Mouse (Mus musculus) frontal cortex, adult 2 months (tissue): ENCODE results near the gene 4921501E09Rik. TPM values are rescaled to one million over a fixed set of nuclear protein-coding genes. Genes with fewer than 3 reads are reported as not detected.
"Not testable (repeated sequence)": the region's sequence is repeated elsewhere in the genome, so short reads cannot be mapped to it uniquely, and the experiment has no call there.

ENCODE experiments used
- DNase-seq, 2 experiments: peaks; one replicate each; pipeline ENCODE4 v3.0.0; 2022; ENCODE audit warnings: low spot score in 1 of 2; ENCODE audit errors: extremely low spot score in 1 of 2
- polyA plus RNA-seq: library from polyadenylated mRNA; depleted of rRNA; stranded (reverse); fragments of >200 nt; gene quantifications from 2 replicates; pipeline ENCODE4 v1.2.3, GENCODE M21; 2012; rRNA removed

4921501E09Rik gene
- not detected in 2 replicates for polyA plus RNA-seq

DNA sequence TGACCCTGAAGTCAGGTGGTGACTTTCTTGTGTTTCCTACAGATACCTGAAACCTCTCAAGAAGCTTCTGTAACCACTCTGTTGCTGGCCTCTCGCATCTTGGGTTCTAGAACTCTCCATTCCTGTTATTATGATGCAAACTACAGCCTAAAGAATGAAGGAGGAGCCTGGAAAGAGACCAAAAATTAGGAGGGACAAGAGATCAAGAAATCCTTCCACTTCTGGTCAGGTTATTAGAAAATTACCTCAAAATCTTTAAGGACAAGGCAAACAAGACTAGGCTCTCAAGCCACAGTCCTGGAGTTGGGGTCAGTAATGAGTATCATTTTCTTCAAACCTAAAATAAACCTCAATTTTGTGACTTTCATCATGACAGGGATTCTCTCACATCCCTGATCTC lies at the start of gene 4921501E09Rik:
Gene 4921501E09Rik, minus strand, starts transcription at position 101 of the 400 bp plus-strand sequence.
- DNase-seq: no peak

DNA sequence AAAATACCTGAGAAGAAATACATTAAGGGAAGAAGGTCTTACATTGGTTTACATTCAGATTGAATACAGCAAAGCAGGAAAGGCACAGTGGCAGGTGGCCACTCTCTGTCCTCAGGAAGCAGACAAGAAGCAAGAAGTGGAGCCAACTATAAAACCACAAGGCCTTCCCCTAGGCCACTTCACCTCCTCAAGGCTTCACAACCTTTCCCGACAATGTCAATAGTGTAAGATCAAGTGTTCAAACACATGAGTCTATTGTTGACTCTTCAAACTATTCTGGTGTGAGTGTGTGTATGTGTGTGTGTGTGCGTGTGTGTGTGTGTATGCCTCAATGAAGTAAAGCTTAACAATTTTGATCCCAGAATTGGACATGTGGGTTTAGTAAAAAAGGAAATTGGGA lies 29.5 kb upstream of the 4921501E09Rik start:
- no peak for DNase-seq

DNA sequence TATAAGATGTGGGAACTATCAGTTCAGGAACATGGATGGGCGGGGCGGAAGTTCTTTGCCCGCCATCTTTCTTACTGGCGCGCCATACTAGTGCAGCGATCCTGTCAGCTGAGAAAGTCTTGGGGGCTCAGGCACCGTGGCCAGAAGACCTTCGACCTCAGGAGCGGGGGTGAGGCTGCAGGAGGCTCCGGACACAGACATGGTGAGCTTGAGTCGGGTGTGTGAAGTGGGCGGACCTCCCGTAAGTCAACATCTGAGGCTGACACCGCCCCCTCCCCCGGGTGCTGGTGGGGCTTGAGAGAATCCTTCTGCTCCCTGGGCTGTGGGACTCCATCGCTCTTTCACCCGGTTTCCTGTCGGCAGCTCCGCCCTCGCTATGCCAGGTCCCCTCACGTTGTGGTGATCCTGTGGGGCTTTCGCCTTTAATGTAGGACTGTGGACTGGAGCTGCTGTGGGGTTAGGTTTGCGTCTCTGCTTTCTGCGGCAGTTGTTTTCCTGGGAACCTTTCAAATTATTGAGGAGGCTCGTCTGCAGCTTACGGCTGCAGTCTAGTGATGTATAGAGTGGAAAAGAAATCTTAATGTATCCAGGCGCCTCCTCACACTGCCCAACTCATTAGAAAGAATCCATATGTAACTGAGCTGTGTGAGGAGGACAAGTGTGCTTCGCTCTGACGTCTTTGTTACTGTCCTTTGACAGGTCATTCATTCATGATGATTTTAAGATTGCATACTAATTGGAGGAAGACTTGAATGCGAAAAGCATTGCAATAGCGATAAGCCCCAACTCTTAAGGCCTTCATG lies 24.7 kb upstream of the 4921501E09Rik start:
- DNase-seq: peak; percentile 66 to 89

DNA sequence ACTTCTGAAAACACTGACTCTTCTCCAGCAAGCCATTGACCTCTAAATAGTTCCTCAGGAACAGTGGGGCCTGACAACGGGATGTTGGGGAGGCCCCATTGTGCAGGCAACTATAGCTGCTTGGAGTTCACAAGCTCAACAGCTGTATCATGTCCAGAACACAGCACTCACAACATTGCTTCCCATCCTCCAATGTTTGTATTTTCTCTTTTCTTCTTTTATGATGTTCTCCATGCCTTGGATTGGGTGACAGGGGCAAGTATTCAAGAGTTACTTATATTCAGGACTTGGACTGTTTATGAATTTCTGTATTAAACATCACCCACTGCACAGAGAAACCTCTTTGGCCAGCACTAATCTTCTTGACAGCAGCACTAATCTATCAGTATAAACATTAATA lies 23.8 kb upstream of the 4921501E09Rik start:
- no peak for DNase-seq

DNA sequence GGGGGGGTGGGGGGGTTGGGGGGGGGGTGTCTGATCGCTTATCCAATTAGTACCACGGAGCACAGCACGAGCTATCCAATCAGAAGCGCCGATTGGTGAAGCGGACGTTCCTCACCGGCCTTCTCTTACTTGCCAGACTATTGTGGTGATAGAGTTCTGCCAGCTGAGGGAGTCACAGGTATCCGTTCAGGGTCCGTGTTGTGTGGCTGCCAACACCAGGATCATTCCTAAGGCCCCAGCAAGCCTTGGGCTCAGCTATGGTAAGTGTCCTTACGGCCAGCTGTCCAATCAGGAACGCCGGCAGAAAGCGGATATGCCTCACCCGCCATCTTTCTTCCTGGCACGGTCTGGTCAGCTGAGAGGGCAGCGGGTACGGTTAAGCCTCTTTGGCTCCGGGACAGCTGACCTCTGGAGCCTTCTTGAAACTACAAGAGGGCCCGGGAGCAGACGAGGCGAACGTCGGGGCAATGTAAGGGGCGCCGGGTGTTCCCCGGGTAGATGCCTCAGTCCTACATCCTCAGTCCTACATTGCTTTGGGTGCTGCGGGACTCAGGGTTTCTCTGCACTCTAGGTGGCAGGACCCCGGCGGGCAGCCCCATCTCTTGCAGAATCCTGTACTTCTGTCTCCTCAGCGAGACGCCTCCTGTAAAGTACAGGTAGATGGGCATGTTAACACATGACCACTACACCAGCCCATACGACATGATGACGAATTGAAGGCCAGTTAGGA lies 21.5 kb upstream of the 4921501E09Rik start, which contains the start of gene Zfp563:
Gene Zfp563, plus strand, starts transcription at position 91 of the 730 bp plus-strand sequence.
- DNase-seq: peak; percentile 79 to 95

DNA sequence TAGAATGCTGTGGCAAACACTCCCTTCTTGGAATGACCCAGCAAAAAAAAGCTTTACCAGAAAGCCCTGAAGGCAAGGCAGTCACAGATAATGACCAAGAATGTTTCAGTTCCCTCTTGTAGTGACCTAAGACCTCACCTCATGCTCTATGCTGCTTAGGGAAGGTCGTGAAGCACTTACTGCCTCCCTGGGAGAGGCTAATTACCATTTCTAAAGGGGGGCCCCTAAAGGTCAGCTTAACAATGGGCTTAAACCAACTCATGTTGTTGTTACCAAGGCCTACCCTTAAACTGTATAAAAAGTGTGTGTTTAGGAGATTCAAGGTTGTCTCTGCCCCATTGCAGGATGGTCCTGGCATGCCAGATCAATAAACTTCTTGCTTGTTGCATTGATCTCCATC lies 4.9 kb downstream of the 4921501E09Rik start:
- DNase-seq: no peak

DNA sequence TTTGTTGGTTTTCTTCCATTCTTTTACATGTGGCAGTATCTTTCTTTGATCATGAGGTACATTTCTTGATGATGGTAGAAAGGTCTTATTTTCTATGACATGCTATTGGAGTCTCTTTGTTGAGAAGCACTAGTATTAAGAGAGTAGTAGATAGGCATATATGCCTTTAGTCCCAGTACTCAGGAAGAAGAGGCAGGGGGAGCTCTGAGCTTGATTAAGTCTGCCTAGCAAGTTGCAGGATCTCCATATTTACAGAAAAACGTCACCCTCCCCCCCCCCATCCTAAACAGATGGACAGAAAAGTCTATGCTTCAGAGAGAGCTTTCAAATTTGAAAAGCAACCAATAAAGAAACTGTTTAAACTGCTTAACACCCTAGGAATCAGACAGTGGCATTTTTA lies 9.1 kb downstream of the 4921501E09Rik start:
- DNase-seq: no peak

DNA sequence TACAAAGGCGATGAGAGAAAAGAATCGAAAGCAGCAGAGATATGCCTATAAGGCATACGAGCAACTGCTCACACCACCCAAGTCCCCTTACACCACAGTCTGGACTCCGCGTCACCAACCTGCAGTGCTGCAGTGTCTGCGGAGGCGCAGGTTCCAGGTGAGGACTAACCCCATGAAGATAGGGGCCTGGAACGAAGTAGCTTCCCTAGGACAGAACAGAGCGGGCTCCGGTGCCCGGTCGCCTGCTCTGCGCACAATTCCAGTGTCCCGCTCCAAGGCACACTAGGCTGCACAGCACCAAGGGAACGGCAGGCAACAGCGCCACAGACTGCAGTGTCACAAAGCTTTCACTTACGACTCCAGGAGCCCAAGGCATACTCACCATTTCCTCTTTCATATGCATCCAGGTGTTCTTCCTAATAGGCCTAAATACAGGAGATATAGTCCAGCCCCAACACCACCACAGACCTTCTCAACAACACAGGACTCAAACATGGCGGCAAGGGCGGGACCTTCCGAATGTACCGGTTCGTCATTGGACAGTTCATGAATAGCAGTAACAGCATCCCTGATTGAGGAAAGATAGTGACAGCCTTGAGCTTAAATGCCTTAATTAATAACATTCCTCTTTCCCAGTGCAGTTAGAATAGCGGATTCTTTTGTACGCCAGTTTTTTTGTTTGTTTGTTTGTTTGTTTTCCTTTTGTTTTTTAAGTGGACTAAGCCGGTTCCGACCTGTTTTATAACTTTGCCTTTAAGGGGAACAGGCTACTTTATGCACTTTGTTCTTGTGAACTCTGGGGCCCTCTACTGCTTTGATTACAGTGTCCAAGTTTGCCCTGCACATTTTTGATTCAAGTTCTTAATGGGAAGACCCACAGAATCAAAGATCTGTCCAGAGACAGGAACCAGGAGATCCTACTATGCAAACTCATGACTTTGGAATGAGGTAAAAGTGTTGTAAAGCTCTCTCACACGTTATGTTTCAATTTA lies 34.7 kb downstream of the 4921501E09Rik start, which contains the start of gene Zfp763:
Gene Zfp763, minus strand, starts transcription at position 503 of the 992 bp plus-strand sequence.
- peak; percentile 63 to 87 for DNase-seq

DNA sequence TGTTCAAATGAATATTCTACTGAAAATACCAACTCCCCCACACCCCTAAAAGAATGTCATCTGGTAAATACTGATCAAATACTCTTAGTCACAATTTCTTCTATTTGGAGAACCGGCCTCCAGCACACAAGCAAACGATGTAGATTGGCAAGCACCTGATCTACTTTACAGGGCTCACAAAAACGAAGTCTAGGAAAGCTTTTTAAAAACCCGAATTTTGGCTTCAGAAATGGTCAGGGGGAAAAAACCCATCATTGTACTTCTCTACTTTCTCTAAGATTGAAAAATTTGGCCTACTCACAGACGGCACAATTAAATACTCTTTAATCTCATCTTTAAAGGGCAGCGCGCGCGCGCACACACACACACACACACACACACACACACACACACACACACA lies 35.5 kb downstream of the 4921501E09Rik start:
- DNase-seq: no peak

DNA sequence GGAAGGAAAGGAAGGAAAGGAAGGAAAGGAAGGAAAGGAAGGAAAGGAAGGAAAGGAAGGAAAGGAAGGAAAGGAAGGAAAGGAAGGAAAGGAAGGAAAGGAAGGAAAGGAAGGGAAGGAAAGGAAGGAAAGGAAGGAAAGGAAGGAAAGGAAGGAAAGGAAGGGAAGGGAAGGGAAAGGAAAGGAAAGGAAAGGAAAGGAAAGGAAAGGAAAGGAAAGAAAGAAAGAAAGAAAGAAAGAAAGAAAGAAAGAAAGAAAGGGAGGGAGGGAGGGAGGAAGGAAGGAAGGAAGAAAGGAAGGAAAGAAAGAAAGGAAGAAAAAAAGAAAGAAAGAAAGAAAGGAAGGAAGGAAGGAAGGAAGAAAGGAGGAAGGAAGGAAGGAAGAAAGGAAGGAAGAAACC lies 47.4 kb downstream of the 4921501E09Rik start:
- DNase-seq: not testable (repeated sequence)

Other genes starting within 250 kb of the 4921501E09Rik start
- 13.1 and 14.0 TPM in 2 replicates for gene Zfp799, start 237.8 kb downstream of the 4921501E09Rik start, polyA plus RNA-seq
- gene Zfp870, start 176.4 kb downstream of the 4921501E09Rik start, polyA plus RNA-seq: 5.7 TPM in 2 replicates
- gene Cyp4f14, start 150.7 kb downstream of the 4921501E09Rik start, polyA plus RNA-seq: 12.2 and 15.1 TPM in 2 replicates
- 36.3 and 42.6 TPM in 2 replicates for gene Cyp4f13, start 120.7 kb downstream of the 4921501E09Rik start, polyA plus RNA-seq
- 3.3 and 4.1 TPM in 2 replicates for gene Zfp472, start 102.2 kb downstream of the 4921501E09Rik start, polyA plus RNA-seq
- gene Zfp952, start 74.9 kb downstream of the 4921501E09Rik start, polyA plus RNA-seq: 11.7 and 12.7 TPM in 2 replicates
- 9.9 and 11.1 TPM in 2 replicates for gene Zfp763, start 34.7 kb downstream of the 4921501E09Rik start, polyA plus RNA-seq
- 7.6 and 9.4 TPM in 2 replicates for gene Zfp563, start 21.3 kb upstream of the 4921501E09Rik start, polyA plus RNA-seq
- gene Morc2b, start 71.6 kb upstream of the 4921501E09Rik start, polyA plus RNA-seq: 2.6 and 3.3 TPM in 2 replicates
- gene Olfr55, start 100.4 kb upstream of the 4921501E09Rik start, polyA plus RNA-seq: 0.02 and 0.06 TPM in 2 replicates
- gene Olfr239, start 123.2 kb upstream of the 4921501E09Rik start, polyA plus RNA-seq: 0.15 TPM in 1 of 2 replicates, not detected in the other
- 2.4 TPM in 2 replicates for gene Olfr1564, start 153.6 kb upstream of the 4921501E09Rik start, polyA plus RNA-seq
- 5.5 and 6.2 TPM in 2 replicates for gene Zfp955a, start 187.1 kb upstream of the 4921501E09Rik start, polyA plus RNA-seq
- gene Olfr63, start 196.6 kb upstream of the 4921501E09Rik start, polyA plus RNA-seq: not detected in 2 replicates
- gene Zfp955b, start 221.5 kb upstream of the 4921501E09Rik start, polyA plus RNA-seq: 10.1 and 12.0 TPM in 2 replicates